Mouse (Mus musculus): ENCODE measurements around the gene Mrpl10. TPM values are rescaled to one million over a fixed set of nuclear protein-coding genes. Genes with fewer than 3 reads are reported as not detected.

The Mrpl10 gene
- polyA plus RNA-seq, 1 experiment from 2014 or later, result 45.7 TPM

DNA sequence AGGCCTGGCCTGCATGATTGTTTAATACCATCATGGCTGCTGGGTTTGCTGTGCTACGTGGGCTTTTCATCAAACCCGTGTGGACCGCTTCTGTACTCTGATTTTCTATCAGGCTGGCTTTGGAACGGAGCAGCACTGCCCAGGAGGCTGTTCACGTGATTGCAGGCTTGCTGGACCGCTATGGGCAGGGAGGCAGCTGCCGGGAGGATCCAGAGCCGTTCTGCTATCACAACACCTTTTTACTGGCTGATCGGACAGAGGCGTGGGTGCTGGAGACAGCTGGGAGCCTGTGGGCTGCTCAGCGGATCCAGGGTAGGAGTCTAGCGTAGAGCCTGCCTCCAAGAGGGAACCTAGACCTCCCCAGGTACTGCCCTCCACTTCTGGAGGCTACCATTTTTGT, 9.4 kb upstream of the Mrpl10 start:
- Histone ChIP-seq H3K4me2 (no peak overlapping the region), H3K4me3 (replicated peaks) (no peak overlapping the region), H3K9me3 (replicated peaks) (no peaks in the 10 kb centered on the region), H3K36me3 (no peaks in the 10 kb centered on the region), H3K9ac (no peak overlapping the region), H3K27ac (no peak overlapping the region), H3K4me1 (replicated peaks) (peaks cover 31% of the 10 kb centered on the region), H3K27me3 (0 out of 2 replicates have a peak, but pooled peaks cover 1% of the 10 kb centered on the region)
- ATAC-seq (ENCODE audit: low read depth) (no peak), DNase-seq (no peak)
- WGBS (ENCODE audit: insufficient replicate concordance), result 76% methylated on average over 12 of the region's 12 CpGs

DNA sequence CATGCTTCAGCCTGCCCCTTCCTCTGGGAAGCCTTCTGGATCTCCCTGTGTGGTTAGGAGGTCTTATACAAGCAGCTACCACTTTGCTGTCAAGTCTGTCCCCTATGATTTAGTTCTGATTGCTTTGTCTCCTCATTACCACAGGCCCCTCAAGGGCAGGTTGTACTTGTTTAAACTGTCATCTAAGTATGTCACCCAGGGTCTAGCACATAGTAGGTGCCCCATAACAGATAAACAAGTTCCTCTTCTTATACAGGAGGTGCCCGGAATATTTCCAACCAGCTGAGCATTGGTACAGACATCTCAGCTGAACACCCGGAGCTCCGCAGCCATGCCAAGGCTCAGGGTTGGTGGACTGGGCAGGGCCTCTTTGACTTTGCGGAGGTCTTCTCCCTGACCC, 8.9 kb upstream of the Mrpl10 start:
- Histone ChIP-seq H3K4me1 (replicated peaks) (peaks cover 31% of the 10 kb centered on the region), H3K27me3 (no peaks in the 10 kb centered on the region), H3K27ac (no peak overlapping the region), H3K9ac (no peak overlapping the region), H3K36me3 (no peaks in the 10 kb centered on the region), H3K4me2 (no peak overlapping the region), H3K9me3 (replicated peaks) (no peaks in the 10 kb centered on the region), H3K4me3 (replicated peaks) (no peak overlapping the region)
- WGBS (ENCODE audit: insufficient replicate concordance), result 78% methylated on average over 4 of the region's 4 CpGs
- ATAC-seq (ENCODE audit: low read depth) (no peak), DNase-seq (no peak)

DNA sequence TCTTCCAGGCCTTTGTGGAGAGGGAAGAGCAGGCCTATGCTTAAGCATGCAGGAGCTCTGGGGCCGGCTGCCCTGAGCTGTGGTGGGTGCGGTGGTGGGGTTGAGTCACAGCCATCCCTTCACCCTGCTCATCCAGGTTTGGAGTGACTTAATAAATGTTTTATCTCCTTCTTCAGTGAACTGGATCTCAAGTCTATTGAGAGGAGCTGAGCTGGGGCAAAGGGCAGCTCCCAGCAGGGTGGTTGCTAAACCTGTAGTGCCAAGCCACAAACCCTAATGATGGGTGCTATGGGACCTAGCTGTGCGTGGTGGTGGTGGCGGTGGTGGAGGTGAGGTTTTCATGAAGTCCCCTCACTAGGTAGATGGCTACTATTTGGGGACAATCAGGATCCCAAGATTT, 7.6 kb upstream of the Mrpl10 start:
- no peak overlapping the region for H3K4me3 ChIP-seq (replicated peaks)

GRCm38 (mm10) chr11:97036141-97036540, 5.2 kb upstream of the Mrpl10 start:
- H3K4me2 ChIP-seq, result no peak overlapping the region
- H3K4me1 ChIP-seq (replicated peaks), result peaks cover 21% of the 10 kb centered on the region
- no peaks in the 10 kb centered on the region for H3K27me3 ChIP-seq
- ATAC-seq (ENCODE audit: low read depth), result no peak
- WGBS (ENCODE audit: insufficient replicate concordance), result 70% methylated on average over 5 of the region's 5 CpGs
- H3K4me3 ChIP-seq (replicated peaks), result no peak overlapping the region
- H3K27ac ChIP-seq, result no peak overlapping the region
- DNase-seq, result no peak
- H3K9me3 ChIP-seq (replicated peaks), result no peaks in the 10 kb centered on the region
- H3K36me3 ChIP-seq, result no peaks in the 10 kb centered on the region
- no peak overlapping the region for H3K9ac ChIP-seq

More for the DNA sequence above, 7.6 kb upstream of the Mrpl10 start:
- Histone ChIP-seq H3K9me3 (replicated peaks) (no peaks in the 10 kb centered on the region), H3K4me2 (no peak overlapping the region), H3K27me3 (no peaks in the 10 kb centered on the region), H3K9ac (no peak overlapping the region), H3K36me3 (no peaks in the 10 kb centered on the region), H3K4me1 (replicated peaks) (peaks cover 31% of the 10 kb centered on the region), H3K27ac (no peak overlapping the region)
- no peak for ATAC-seq (ENCODE audit: low read depth)
- 74% methylated on average over 4 of the region's 4 CpGs for WGBS (ENCODE audit: insufficient replicate concordance)
- no peak for DNase-seq

DNA sequence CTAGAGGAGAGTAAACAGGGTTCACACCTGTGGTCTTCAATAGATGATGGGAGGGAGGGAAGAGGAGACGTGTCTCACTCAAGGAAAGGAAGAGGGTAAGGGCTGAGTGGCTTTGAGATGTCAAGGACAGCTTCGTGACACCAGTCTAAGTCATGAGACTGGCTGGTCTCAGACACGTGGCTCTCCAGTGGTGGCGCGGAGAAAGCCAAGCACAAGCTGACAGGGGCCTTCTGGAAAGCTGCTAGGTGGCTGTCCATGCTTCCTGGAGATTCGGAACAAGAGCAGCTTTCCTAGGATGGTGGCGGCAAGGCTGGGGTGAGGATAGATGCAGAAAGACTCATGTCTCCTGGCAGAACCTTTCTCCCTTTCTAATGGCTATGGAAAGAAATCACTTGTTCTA, 2.5 kb upstream of the Mrpl10 start:
- DNase-seq, result no peak
- no peak overlapping the region for H3K9ac ChIP-seq
- H3K27me3 ChIP-seq, result no peaks in the 10 kb centered on the region
- 0 out of 2 replicates have a peak, but pooled peaks cover 3% of the 10 kb centered on the region for H3K36me3 ChIP-seq
- H3K27ac ChIP-seq, result no peak overlapping the region
- H3K9me3 ChIP-seq (replicated peaks), result no peaks in the 10 kb centered on the region
- WGBS (ENCODE audit: insufficient replicate concordance), result 62% methylated on average over 7 of the region's 7 CpGs
- peaks cover 28% of the 10 kb centered on the region for H3K4me1 ChIP-seq (replicated peaks)
- no peak for ATAC-seq (ENCODE audit: low read depth)
- no peak overlapping the region for H3K4me3 ChIP-seq (replicated peaks)
- H3K4me2 ChIP-seq, result no peak overlapping the region

GRCm38 (mm10) chr11:97040301-97041021, 899 bp upstream of the Mrpl10 start:
- peaks cover 13% of the 10 kb centered on the region for H3K36me3 ChIP-seq
- WGBS (ENCODE audit: insufficient replicate concordance), result 32% methylated on average over 12 of the region's 12 CpGs
- no peaks in the 10 kb centered on the region for H3K9me3 ChIP-seq (replicated peaks)
- H3K4me3 ChIP-seq (replicated peaks), result peak overlapping the region; percentile 85
- ATAC-seq (ENCODE audit: low read depth), result no peak
- H3K27ac ChIP-seq, result peak overlapping the region; percentile 58; the same call in 1 of the 2 replicates
- no peak for DNase-seq
- peak overlapping the region; percentile 92 for H3K4me2 ChIP-seq
- peaks cover 22% of the 10 kb centered on the region for H3K4me1 ChIP-seq (replicated peaks)
- peak overlapping the region; percentile 87 for H3K9ac ChIP-seq
- H3K27me3 ChIP-seq, result no peaks in the 10 kb centered on the region

DNA sequence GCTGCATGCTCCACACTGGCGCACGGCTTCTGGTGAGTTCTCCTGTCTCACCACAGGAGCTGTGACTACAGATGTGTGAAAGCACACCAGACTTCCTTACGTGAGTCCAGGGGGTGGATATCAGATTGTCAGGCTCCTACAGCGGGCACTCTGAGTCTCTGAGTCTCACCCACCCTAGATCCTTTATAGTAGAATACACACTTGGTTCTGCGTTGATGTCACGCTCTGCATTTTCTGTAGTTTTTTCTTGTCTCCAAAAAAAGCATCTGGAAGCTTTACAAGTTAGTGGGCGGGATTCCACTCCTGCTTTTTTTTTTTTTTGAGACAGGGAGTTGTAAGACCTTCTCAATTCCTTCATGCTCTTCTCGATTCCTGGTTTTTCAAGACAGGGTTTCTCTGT, 3.5 kb downstream of the Mrpl10 start:
- H3K9me3 ChIP-seq (replicated peaks), result no peaks in the 10 kb centered on the region
- no peak overlapping the region for H3K4me3 ChIP-seq (replicated peaks)
- H3K4me2 ChIP-seq, result no peak overlapping the region
- H3K4me1 ChIP-seq (replicated peaks), result peaks cover 22% of the 10 kb centered on the region
- WGBS (ENCODE audit: insufficient replicate concordance), result 82% methylated on average over 8 of the region's 8 CpGs
- H3K9ac ChIP-seq, result no peak overlapping the region
- H3K36me3 ChIP-seq, result peaks cover 43% of the 10 kb centered on the region
- no peak for ATAC-seq (ENCODE audit: low read depth)
- H3K27ac ChIP-seq, result no peak overlapping the region
- DNase-seq, result no peak
- no peaks in the 10 kb centered on the region for H3K27me3 ChIP-seq

DNA sequence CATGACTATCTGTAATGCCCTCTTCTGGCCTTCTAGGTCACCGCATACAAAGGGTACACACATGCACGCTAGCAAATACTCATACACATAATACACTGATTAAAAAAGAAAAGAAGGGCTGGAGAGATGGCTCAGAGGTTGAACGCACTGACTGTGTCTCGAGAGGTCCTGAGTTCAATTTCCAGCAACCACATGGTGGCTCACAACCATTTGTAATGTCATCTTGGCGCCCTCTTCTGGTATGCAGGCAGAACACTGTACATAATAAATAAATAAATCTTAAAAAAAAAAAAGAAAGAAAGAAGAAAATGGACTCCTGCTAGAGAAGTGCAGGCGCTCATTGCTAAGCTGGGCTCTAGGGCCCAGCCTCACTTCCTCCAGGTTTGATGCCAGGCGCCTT, 4.5 kb downstream of the Mrpl10 start:
- peaks cover 43% of the 10 kb centered on the region for H3K36me3 ChIP-seq
- peaks cover 23% of the 10 kb centered on the region for H3K4me1 ChIP-seq (replicated peaks)
- H3K27me3 ChIP-seq, result no peaks in the 10 kb centered on the region
- H3K4me2 ChIP-seq, result no peak overlapping the region
- no peak overlapping the region for H3K9ac ChIP-seq
- H3K9me3 ChIP-seq (replicated peaks), result no peaks in the 10 kb centered on the region
- DNase-seq, result no peak
- no peak for ATAC-seq (ENCODE audit: low read depth)
- 71% methylated on average over 7 of the region's 7 CpGs for WGBS (ENCODE audit: insufficient replicate concordance)
- H3K27ac ChIP-seq, result no peak overlapping the region
- no peak overlapping the region for H3K4me3 ChIP-seq (replicated peaks)

DNA sequence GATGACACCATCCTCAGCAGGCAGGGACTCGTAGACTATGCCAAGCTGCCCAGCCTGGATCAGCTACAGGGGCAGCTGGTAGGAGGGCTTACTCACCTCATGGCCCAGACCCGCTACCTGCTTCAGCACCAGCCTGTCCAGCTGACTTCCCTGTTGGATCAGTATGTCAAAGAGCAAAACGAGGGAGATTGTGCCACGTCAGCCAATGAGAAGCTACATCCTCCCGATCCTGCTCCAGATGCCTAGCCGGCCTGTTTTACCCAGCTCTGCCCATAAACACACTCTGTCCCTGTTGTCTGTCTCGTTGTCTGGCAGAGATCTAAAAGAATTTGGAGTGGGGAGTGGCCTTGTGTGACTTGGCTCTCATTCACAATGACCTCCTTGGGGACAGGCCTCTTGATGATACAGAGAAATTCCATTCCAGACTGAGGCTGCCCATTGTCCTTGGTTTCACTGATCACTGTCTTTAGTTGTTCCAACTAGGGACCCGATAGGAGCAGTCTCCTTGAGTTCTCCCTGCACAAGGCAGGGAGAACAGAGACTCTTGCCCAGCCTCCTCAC, 6.8 kb downstream of the Mrpl10 start:
- Histone ChIP-seq H3K27me3 (no peaks in the 10 kb centered on the region), H3K9ac (no peak overlapping the region), H3K27ac (no peak overlapping the region), H3K4me3 (replicated peaks) (no peak overlapping the region), H3K4me2 (no peak overlapping the region), H3K36me3 (peaks cover 46% of the 10 kb centered on the region), H3K9me3 (replicated peaks) (no peaks in the 10 kb centered on the region), H3K4me1 (replicated peaks) (peaks cover 31% of the 10 kb centered on the region)
- ATAC-seq (ENCODE audit: low read depth), result no peak
- no peak for DNase-seq
- WGBS (ENCODE audit: insufficient replicate concordance), result 82% methylated on average over 8 of the region's 8 CpGs

DNA sequence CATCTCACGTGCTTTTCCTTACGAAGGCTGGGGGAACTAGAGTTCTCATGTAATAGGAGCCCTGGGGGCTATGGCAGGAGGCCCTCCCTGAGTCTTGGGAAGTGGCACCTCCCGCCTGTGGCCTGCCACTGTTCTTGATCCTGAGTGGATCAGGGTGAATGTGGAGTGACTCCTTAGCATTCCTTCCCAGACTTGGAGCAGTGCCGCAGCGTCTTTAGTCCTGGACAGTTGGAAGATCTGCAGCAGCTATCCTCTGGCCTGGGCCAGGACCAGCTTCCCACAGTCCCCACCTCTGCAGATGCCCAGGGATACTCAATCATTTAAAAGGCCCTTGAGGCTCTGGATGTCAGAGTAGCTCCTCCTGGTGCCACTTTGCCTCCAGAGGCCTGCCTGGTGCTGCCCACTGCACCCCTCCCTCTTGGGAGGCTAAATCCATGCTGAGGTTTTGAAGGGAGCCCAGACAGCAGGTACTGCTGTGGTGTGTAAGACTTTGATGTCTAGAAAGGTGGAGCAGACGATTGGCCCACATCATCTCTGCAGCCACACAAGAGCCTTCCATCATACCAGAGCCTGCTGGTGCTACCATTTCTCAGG, 8.2 kb downstream of the Mrpl10 start:
- H3K27me3 ChIP-seq, result no peaks in the 10 kb centered on the region
- WGBS (ENCODE audit: insufficient replicate concordance), result 70% methylated on average over 6 of the region's 6 CpGs
- H3K4me2 ChIP-seq, result peak overlapping the region; percentile 85; the same call in 1 of the 2 replicates
- no peak overlapping the region for H3K27ac ChIP-seq
- DNase-seq, result no peak
- peaks cover 28% of the 10 kb centered on the region for H3K4me1 ChIP-seq (replicated peaks)
- H3K9ac ChIP-seq, result no peak overlapping the region
- ATAC-seq (ENCODE audit: low read depth), result no peak
- H3K9me3 ChIP-seq (replicated peaks), result no peaks in the 10 kb centered on the region
- no peak overlapping the region for H3K4me3 ChIP-seq (replicated peaks)
- peaks cover 48% of the 10 kb centered on the region for H3K36me3 ChIP-seq

DNA sequence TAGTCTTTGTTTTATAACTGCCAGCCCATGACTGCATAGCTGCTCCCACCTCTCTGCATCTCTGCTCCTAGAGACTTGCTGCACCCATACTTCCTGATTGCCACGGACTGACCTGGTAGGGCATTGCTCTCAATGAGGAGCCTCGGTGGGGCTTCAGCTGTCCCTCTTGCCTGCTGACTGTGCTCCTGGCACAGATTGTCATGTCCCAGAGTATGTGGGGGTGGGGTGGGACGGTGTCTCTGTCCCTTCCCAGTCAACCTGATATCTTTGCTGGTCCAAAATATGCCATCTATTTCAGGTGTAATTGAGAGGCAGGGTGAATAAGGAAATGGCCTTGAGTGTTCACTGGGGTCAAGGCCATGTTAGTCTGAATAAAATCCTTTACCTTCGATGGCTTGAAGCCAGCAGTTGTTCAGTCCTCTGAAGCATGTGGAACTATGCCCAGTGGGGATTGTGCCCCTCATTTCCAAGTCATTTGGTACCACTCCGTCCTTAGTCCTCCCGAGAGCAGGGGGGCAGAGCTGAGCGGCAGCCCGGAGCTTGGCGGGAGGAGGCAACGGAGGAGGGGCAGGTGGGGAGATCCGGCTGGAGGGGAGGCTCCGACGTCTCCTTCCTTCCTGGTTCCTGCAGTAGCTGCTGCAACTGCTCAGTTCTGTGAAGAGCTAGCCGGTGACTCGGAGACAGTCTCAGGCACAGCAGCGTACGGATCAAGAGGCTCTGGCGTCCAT, 9.0 kb downstream of the Mrpl10 start, which contains the start of gene Osbpl7:
Osbpl7 (plus strand) TSS at position 413 of the 728 bp plus-strand sequence.
- H3K4me2 ChIP-seq, result peak within 1 kb of the TSS; percentile 85
- H3K4me3 ChIP-seq (replicated peaks), result peak within 1 kb of the TSS; percentile 71
- WGBS (ENCODE audit: insufficient replicate concordance), result 6% methylated on average over 18 of the region's 18 CpGs
- peak within 1 kb of the TSS; percentile 80 for H3K9ac ChIP-seq
- DNase-seq (peak; percentile 50), ATAC-seq (ENCODE audit: low read depth) (peak; percentile 63)
- H3K27ac ChIP-seq, result peak within 1 kb of the TSS; percentile 71
- H3K9me3 ChIP-seq (replicated peaks), result no peaks in the 10 kb centered on the region
- peaks cover 50% of the 10 kb centered on the region for H3K36me3 ChIP-seq
- no peaks in the 10 kb centered on the region for H3K27me3 ChIP-seq
- H3K4me1 ChIP-seq (replicated peaks), result peaks cover 28% of the 10 kb centered on the region
